Mouse (Mus musculus) megakaryocyte, embryonic 14.5 days (primary cell): ENCODE measurements around the gene Cd6.

Experiments used
- FLI1 ChIP-seq: IDR thresholded peaks from 2 replicates; pipeline ENCODE4 v1.6.1; 2012; ENCODE audit warnings: low read length, inconsistent platforms, mixed read lengths
- GATA1 ChIP-seq: IDR thresholded peaks from 3 replicates; pipeline ENCODE4 v1.6.1; 2012; ENCODE audit warnings: mixed read lengths, low read length, inconsistent platforms, borderline replicate concordance

- TF ChIP-seq GATA1 (no peak), FLI1 (no peak)
Measured at GRCm38 (mm10) chr19:10809428-10810175, 20.3 kb downstream of the Cd6 start.
